Mouse (Mus musculus) midbrain, embryonic 10.5 days (tissue): Measurements from ENCODE around the gene Zbtb7a. TPM values are rescaled to one million over a fixed set of nuclear protein-coding genes. Genes with fewer than 3 reads are reported as not detected.

Source experiments
- DNase-seq: peaks from one replicate; pipeline ENCODE4 v3.0.0-alpha.2; 2017; ENCODE audit warnings: low spot score
- H3K27ac ChIP-seq: fragments of 300-500 bp; sonication (generic); replicated peaks from 2 replicates; pipeline ENCODE4 v1.5.1; 2016; ENCODE audit warnings: mild to moderate bottlenecking
- H3K27me3 ChIP-seq: fragments of 300-500 bp; sonication (generic); 2 replicates; pipeline ENCODE4 v1.6.1; 2016; ENCODE audit warnings: low read depth, mild to moderate bottlenecking; ENCODE audit not compliant: poor library complexity, severe bottlenecking
- H3K36me3 ChIP-seq: fragments of 300-500 bp; sonication (generic); 2 replicates; pipeline ENCODE4 v1.6.1; 2016; ENCODE audit warnings: mild to moderate bottlenecking, moderate library complexity
- H3K4me1 ChIP-seq: fragments of 300-500 bp; sonication (generic); 2 replicates; pipeline ENCODE4 v1.6.1; 2016
- H3K4me3 ChIP-seq: fragments of 300-500 bp; sonication (generic); 2 replicates; pipeline ENCODE4 v1.5.1; 2016; ENCODE audit warnings: mild to moderate bottlenecking, moderate library complexity
- H3K9me3 ChIP-seq: fragments of 300-500 bp; sonication (generic); replicated peaks from 2 replicates; pipeline ENCODE4 v1.6.1; 2016; ENCODE audit warnings: mild to moderate bottlenecking
- WGBS: fragments of 180-500 bp; shearing (Covaris S2); methylation state at CpG from one replicate; pipeline ENCODE4 v1.1.7; 2016; 5-methylcytosine and 5-hydroxymethylcytosine counted together
- polyA plus RNA-seq: library from polyadenylated mRNA; unstranded; fragments of >200 nt; fragmentation: Nextera tagmentation; extraction: Ambion mirVana; gene quantifications from 2 replicates; pipeline ENCODE4 v1.2.1, GENCODE M21; 2016

Gene Zbtb7a
- polyA plus RNA-seq, 1 experiment from 2014 or later, result 7.8 TPM

GRCm38 (mm10) chr10:81123500-81123899 is 11.5 kb upstream of the Zbtb7a start:
- Histone ChIP-seq H3K4me1 (peaks cover 7% of the 10 kb centered on the region), H3K36me3 (peaks cover 68% of the 10 kb centered on the region), H3K4me3 (no peak overlapping the region; the same call in 1 of the 2 replicates), H3K9me3 (no peaks in the 10 kb centered on the region), H3K27ac (no peak overlapping the region), H3K27me3 (peaks cover 10% of the 10 kb centered on the region)
- WGBS, result 87% methylated on average over 11 of the region's 11 CpGs
- DNase-seq, result no peak

DNA sequence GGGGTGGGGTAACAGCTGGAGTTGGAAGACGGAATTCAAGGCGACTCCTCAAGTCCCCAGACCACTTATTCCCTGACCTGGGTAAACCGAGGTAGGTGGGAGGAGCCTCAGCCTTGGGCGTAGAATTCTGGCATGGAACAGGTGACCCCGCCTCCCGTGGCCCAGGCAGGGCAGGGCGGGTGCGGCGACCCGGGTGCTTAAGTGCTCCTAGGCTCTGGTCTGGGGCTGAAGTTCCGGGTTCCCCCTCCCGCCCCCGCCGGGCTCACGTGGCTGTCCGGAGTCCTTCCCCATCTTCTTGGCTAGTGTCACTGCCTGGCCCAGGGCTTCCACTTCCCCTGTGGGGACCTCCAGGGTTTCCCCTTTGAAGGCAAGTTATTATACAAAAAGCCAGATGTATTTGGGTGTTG is 836 bp upstream of the Zbtb7a start:
- DNase-seq, result no peak
- Histone ChIP-seq H3K27ac (no peak overlapping the region), H3K27me3 (peaks cover 62% of the 10 kb centered on the region), H3K36me3 (no peaks in the 10 kb centered on the region), H3K9me3 (no peaks in the 10 kb centered on the region), H3K4me3 (peak overlapping the region; percentile 89), H3K4me1 (peaks cover 43% of the 10 kb centered on the region)
- WGBS, result 3% methylated on average over 16 of the region's 16 CpGs

- Histone ChIP-seq H3K4me1 (peaks cover 55% of the 10 kb centered on the region), H3K9me3 (no peaks in the 10 kb centered on the region), H3K4me3 (peak overlapping the region; percentile 89), H3K36me3 (no peaks in the 10 kb centered on the region), H3K27me3 (peaks cover 43% of the 10 kb centered on the region), H3K27ac (peak overlapping the region; percentile 97)
- under 1% methylated on average over 82 of the region's 86 CpGs for WGBS
- peak; percentile 71 for DNase-seq
These were observed 1.0 kb downstream of the Zbtb7a start for GRCm38 (mm10) chr10:81135831-81136705.

DNA sequence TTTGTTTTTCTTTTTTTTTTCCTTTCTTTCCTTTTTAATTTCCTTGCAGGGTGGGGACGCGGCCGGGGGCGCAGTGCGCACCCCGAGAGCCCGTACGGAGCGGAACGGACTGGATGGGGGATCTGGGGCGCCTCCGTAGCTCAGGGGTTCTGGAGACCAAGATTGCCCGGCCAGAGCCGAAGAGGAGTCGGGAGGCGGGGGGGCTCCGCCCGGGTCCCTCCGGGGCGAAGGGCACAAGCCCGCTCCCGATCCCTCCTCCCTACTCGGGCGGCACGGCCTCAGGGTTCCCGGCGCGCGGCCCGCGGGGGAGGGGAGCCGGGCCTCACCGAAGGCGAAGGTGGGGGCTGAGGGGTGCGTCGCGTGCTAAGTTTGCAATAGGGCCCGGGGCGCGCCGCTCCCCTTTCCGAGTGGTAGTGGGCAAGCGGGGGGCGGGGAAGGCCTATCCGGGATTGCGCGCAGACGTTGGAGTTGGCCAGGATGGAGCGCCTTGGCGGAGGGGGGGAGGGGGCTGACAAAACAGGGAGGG is 1.7 kb downstream of the Zbtb7a start:
- Histone ChIP-seq H3K36me3 (no peaks in the 10 kb centered on the region), H3K27ac (peak overlapping the region; percentile 97), H3K27me3 (peaks cover 42% of the 10 kb centered on the region), H3K4me3 (peak overlapping the region; percentile 89), H3K4me1 (peaks cover 62% of the 10 kb centered on the region), H3K9me3 (no peaks in the 10 kb centered on the region)
- 0% methylated on average over 44 of the region's 50 CpGs for WGBS
- DNase-seq, result no peak

GRCm38 (mm10) chr10:81137252-81138130 is 2.5 kb downstream of the Zbtb7a start:
- H3K9me3 ChIP-seq, result no peaks in the 10 kb centered on the region
- peak overlapping the region; percentile 97 for H3K27ac ChIP-seq
- H3K36me3 ChIP-seq, result 0 out of 2 replicates have a peak, but pooled peaks cover under 1% of the 10 kb centered on the region
- peaks cover 36% of the 10 kb centered on the region for H3K27me3 ChIP-seq
- under 1% methylated on average over 81 of the region's 89 CpGs for WGBS
- H3K4me3 ChIP-seq, result peak overlapping the region; percentile 89
- peak; percentile 100 for DNase-seq
- H3K4me1 ChIP-seq, result peaks cover 69% of the 10 kb centered on the region

DNA sequence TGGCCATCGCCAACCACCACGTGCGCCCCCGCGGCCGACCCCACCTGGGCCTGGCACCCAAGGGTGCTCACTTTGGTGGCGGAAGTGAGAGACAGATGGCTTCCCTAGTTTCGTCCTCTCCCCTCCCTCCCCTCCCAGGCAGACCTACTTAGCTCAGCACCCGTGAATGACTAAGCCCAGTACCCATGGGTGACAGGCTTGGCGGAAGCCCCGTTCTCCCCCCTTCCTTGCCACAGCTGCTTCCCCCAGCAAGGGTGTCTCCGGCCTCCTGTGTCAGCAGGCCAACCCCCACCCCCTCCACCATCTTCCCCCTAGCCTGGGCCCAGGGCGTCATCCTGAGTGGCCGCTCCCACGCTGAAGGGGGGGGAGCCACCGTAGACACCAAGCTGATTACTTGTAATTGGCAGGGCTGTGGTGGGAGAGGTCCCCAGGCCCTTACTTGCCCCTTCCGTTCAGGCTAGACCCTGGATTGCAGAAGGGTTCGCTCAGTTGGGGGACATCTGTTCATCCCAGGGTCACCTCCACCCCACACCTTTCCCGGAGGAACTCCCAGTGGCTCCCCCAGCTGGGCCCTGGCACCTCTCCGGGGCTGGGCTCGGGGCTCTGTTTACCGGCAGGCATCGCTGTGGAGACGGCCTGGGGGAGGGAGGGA is 3.2 kb downstream of the Zbtb7a start:
- Histone ChIP-seq H3K27me3 (peaks cover 29% of the 10 kb centered on the region), H3K9me3 (no peaks in the 10 kb centered on the region), H3K4me3 (peak overlapping the region; percentile 89), H3K27ac (peak overlapping the region; percentile 97), H3K36me3 (peaks cover 5% of the 10 kb centered on the region), H3K4me1 (peaks cover 75% of the 10 kb centered on the region)
- DNase-seq, result peak; percentile 42
- WGBS, result under 1% methylated on average over 24 of the region's 24 CpGs

DNA sequence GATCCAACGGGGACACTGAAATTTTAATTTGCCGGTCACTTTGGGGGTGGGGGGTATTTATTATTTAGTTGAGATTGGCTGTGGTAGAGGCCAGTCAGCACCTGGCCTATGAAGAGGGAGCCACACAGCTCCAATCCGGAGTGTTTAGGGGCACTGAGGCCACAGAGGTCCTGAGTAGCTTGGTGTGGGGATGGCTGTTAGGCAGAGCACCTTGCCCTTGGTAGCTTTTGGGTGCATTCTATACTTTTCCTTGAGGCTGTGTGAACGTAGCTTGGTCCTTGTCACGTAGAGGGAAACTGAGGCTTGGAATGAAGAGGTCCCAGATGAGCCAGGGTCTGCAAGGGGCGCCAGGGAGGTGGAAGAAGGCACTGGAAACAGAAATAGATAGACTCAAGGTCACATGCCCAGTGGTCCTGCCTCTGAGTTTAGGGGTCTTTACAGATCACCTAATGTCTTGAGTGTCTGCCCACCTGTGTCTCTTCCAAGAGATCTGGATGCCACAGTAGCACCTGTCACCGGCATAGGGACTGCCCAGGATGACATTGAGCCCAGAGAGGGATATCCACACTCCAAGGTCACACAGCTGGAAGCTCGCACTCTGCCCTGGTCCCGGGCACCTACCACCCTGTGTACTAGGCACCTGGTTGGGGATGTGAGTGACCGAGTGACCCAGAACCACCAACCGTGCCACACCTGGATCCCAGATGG is 4.0 kb downstream of the Zbtb7a start:
- no peak for DNase-seq
- WGBS, result 62% methylated on average over 11 of the region's 11 CpGs
- H3K27ac ChIP-seq, result peak overlapping the region; percentile 97
- peaks cover 76% of the 10 kb centered on the region for H3K4me1 ChIP-seq
- H3K4me3 ChIP-seq, result peak overlapping the region; percentile 89
- peaks cover 22% of the 10 kb centered on the region for H3K27me3 ChIP-seq
- peaks cover 12% of the 10 kb centered on the region for H3K36me3 ChIP-seq
- H3K9me3 ChIP-seq, result no peaks in the 10 kb centered on the region

- Histone ChIP-seq H3K4me1 (peaks cover 71% of the 10 kb centered on the region), H3K9me3 (0 out of 2 replicates have a peak, but pooled peaks cover 3% of the 10 kb centered on the region), H3K4me3 (peak overlapping the region; percentile 89), H3K27me3 (peaks cover 17% of the 10 kb centered on the region), H3K27ac (peak overlapping the region; percentile 97), H3K36me3 (peaks cover 17% of the 10 kb centered on the region)
- DNase-seq, result no peak
- 78% methylated on average over 4 of the region's 4 CpGs for WGBS
These were observed 4.5 kb downstream of the Zbtb7a start for GRCm38 (mm10) chr10:81139529-81139846.

DNA sequence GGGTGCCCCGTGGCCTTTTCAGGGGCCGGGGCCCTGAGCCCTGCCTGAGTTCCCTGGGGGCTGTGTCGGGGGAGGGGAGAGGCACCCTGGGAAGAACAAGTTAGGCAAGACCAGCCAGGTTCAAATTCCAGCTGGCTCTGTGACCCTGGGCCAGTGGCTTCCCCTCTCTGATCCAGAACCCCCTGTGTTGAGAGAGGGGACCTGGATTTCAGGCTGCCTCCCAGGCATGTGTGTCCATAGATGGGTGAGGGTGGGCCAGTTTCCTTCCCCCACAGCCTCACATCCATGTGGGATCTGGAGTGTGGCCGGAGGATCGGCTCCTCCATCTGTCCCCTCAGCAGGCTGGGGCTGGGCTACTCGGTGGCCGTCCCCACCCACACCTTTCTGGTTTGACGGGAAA is 5.0 kb downstream of the Zbtb7a start:
- WGBS, result 69% methylated on average over 8 of the region's 8 CpGs
- Histone ChIP-seq H3K4me3 (peak overlapping the region; percentile 89), H3K9me3 (0 out of 2 replicates have a peak, but pooled peaks cover 4% of the 10 kb centered on the region), H3K36me3 (peaks cover 23% of the 10 kb centered on the region), H3K4me1 (peaks cover 71% of the 10 kb centered on the region), H3K27me3 (peaks cover 12% of the 10 kb centered on the region), H3K27ac (peak overlapping the region; percentile 97)
- no peak for DNase-seq

DNA sequence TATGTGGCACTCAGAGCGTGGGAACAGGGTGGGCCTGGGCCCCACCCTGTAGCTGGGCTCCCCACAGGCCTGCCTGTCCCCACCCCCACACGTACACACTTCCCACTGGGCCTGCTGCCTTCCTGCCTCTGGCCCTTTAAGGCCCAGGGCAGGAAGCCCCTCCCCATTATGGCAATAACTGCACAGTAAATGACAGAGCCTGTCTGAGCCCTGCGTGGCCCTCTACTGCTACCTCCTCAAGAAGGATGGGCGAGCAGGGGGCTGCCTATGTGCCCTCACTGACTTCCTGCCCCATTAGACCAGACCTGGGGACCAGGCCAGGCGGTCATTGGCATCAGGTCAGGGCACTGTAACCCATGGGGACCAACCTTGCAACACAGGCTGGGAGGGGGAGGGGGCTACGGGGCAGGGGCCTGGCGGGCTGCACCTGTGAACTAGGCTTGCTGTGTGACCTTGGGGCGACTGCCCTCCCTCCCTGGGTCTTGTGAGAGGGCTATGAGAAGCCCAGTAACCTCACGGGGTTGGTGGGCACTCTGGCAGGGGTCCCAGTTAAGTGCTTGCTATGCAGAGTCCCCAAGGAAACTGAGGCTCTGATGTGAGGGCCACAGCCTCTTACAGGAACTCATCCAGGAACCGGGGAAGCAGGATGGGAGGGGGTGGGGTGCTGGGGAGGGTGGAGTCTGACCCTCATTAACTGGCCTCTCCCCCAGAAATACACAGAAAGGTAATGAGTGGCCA is 5.9 kb downstream of the Zbtb7a start:
- peaks cover 3% of the 10 kb centered on the region for H3K27me3 ChIP-seq
- 77% methylated on average over 10 of the region's 10 CpGs for WGBS
- peaks cover 31% of the 10 kb centered on the region for H3K36me3 ChIP-seq
- 0 out of 2 replicates have a peak, but pooled peaks cover 4% of the 10 kb centered on the region for H3K9me3 ChIP-seq
- no peak for DNase-seq
- H3K4me1 ChIP-seq, result peaks cover 62% of the 10 kb centered on the region
- H3K27ac ChIP-seq, result peak overlapping the region; percentile 97
- peak overlapping the region; percentile 89 for H3K4me3 ChIP-seq
